Mouse (Mus musculus): ENCODE data around the gene Pdlim7. TPM values are rescaled to one million over a fixed set of nuclear protein-coding genes. Genes with fewer than 3 reads are reported as not detected.

The Pdlim7 gene
- 16.1 TPM for polyA plus RNA-seq (2017; shearing (Covaris generic))

DNA sequence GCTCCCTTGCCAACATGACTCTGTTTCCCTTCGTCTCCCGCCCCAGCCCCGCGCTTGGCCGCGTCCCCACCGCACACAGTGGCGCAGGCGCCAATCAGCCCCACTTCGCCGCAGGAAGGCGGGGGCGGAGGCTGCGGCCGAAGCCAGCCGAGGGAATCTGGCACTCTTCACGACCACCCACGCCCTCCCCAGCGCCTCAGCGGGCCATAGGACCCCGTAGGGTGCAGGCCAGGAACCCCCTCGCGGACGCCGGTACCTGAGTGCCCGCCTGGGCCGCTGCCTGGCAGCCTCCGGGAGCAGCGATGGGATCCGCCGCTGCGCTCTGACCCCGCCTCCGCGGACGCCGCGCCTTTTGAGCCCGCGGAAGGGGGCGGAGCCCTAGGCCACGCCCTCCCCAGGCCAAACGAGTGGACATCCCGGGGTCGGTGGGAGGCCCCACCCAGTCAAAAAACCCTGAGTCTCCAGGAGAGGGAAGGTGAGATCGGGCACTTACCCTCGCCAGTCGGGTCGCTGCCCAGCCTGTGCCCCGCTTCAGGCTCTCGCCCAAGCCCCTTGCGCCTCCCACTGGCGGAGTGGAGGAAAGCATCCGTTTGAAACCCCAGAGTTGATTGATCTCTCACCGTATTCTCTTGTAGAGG lies at the start of gene Pdlim7:
Gene Pdlim7 (minus strand): TSS at position 566 of the 638 bp plus-strand sequence.

DNA sequence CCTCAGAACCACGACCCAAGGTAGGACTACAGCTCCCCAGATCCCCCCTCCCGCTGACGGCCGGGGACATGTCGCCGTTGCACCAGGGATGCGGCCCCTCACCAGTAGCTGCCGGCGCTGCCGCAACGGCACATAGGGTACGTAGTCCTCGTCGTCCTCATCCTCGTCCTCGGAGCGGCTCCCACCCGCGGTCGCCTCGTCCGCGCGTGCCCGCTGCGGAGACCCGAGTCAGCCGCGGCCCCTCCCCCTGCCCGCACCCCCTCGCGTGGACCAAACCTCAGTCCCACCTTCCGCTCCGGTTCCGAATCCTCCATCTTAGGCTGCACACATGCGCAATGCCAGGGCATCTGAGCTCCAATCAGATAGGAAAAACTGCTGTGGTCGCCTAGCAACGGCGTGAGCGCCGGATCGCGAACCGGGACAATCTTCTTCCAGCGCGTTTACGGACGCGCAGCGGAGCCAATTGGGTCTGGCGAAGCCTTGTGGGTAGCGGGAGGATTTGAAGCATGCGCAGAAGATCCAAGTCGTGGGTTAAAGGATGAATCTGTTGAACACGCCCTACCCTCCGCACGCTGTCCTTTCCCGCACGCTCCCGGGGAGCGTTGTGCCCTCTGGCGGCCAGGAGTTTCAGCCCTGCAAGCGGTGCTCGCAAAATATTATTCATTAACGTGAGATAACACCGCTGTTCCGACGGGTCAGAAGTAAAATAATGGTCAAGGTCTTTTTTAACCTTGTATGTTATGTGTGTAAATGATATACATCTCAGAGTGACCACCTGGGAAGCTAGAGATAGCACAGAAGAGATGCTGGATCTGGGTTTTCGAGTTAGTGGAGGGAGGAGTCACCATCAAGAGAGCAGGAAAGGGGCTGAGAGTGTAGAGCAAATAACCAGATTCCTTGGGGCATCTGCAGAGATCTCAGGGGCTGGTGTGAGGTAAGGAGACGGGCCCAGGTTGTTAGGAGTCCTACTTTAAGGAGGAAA lies 23.0 kb upstream of the Pdlim7 start, which contains the start of gene Ddx41:
Gene Ddx41 (minus strand): TSS at position 465 of the 982 bp plus-strand sequence.

GRCm38 (mm10) chr13:55529198-55529915 lies 15.9 kb upstream of the Pdlim7 start, which contains the start of gene Dok3:
Gene Dok3, minus strand, starts transcription at chr13:55529296.

DNA sequence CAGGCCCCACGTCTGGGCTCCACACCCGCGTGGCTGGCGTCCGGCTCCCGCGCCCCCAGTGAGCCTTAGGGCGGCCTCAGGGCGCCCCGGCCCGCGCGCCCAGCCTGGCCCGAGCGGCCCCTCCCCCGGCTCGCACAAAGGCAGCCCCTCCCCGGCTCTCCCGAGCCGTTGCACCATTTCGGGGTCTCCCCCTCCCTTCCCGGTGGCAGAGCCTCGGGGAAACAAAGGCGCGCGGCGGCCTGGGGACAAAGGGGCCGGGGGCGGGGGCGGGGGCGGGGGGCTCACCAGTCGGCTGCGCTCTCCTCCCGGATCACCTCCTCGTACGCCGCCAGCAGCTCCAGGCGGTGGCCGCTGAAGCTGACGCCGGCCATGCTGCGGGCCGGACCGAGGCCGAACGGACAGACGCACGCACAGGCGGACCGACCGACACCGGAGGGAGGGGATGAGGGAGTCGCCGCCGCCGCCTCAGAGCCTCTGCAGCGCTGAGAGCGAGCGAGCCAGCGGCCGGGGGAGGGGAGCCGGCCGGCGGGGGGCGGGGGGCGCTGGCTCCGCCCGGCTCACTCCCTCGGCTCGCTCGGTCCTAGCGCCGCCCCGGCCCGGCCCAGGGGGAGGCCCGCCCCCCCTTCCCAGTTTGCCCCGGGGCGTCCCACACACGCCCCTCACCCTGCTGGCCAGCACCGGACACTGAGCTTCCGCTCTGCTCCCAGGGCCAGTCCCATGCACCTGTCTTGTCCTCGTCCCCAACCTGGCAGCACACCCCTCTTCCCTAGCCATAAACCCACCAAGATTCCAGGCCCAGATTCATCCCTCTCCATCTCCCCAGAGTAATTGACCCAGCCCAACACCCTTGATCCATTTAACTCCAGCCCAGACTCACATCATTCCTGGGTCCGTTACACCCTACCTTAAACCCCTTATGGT lies 25.6 kb downstream of the Pdlim7 start, which contains the start of gene Dbn1:
Gene Dbn1 (minus strand): TSS at position 534 of the 921 bp plus-strand sequence.

GRCm38 (mm10) chr13:55464027-55464884 lies 49.2 kb downstream of the Pdlim7 start, which contains the start of gene Prr7:
Gene Prr7, plus strand, starts transcription at chr13:55464267.

Other genes with a start within 250 kb of the Pdlim7 start
- 399 TPM for gene Prelid1, start 193.2 kb downstream of the Pdlim7 start, polyA plus RNA-seq (2017; shearing (Covaris generic))
- 21.6 TPM for gene Rab24, start 191.7 kb downstream of the Pdlim7 start, polyA plus RNA-seq (2017; shearing (Covaris generic))
- 4.0 TPM for gene Mxd3, start 183.9 kb downstream of the Pdlim7 start, polyA plus RNA-seq (2017; shearing (Covaris generic))
- gene Lman2, start 150.9 kb downstream of the Pdlim7 start, polyA plus RNA-seq (2017; shearing (Covaris generic)) = 198 TPM
- 179 TPM for gene Rgs14, start 143.9 kb downstream of the Pdlim7 start, polyA plus RNA-seq (2017; shearing (Covaris generic))
- gene Slc34a1, start 115.5 kb downstream of the Pdlim7 start, polyA plus RNA-seq (2017; shearing (Covaris generic)) = not detected
- gene Pfn3, start 98.4 kb downstream of the Pdlim7 start, polyA plus RNA-seq (2017; shearing (Covaris generic)) = not detected
- gene F12, start 86.9 kb downstream of the Pdlim7 start, polyA plus RNA-seq (2017; shearing (Covaris generic)) = not detected
- gene Grk6, start 68.6 kb downstream of the Pdlim7 start, polyA plus RNA-seq (2017; shearing (Covaris generic)) = 18.2 TPM
- gene Prr7, start 49.4 kb downstream of the Pdlim7 start, polyA plus RNA-seq (2017; shearing (Covaris generic)) = not detected
- not detected for gene Dbn1, start 25.6 kb downstream of the Pdlim7 start, polyA plus RNA-seq (2017; shearing (Covaris generic))
- 2.6 TPM for gene Dok3, start 15.6 kb upstream of the Pdlim7 start, polyA plus RNA-seq (2017; shearing (Covaris generic))
- 101 TPM for gene Ddx41, start 23.0 kb upstream of the Pdlim7 start, polyA plus RNA-seq (2017; shearing (Covaris generic))
- gene Fam193b, start 57.4 kb upstream of the Pdlim7 start, polyA plus RNA-seq (2017; shearing (Covaris generic)) = 30.0 TPM
- gene Tmed9, start 60.1 kb upstream of the Pdlim7 start, polyA plus RNA-seq (2017; shearing (Covaris generic)) = 296 TPM
- 49.6 TPM for gene B4galt7, start 86.2 kb upstream of the Pdlim7 start, polyA plus RNA-seq (2017; shearing (Covaris generic))
- 36.6 TPM for gene Caml, start 109.3 kb upstream of the Pdlim7 start, polyA plus RNA-seq (2017; shearing (Covaris generic))
- gene Ddx46, start 121.4 kb upstream of the Pdlim7 start, polyA plus RNA-seq (2017; shearing (Covaris generic)) = 68.9 TPM
- gene B230219D22Rik, start 179.4 kb upstream of the Pdlim7 start, polyA plus RNA-seq (2017; shearing (Covaris generic)) = 11.4 TPM
- 68.3 TPM for gene Txndc15, start 201.0 kb upstream of the Pdlim7 start, polyA plus RNA-seq (2017; shearing (Covaris generic))
- gene Pcbd2, start 213.7 kb upstream of the Pdlim7 start, polyA plus RNA-seq (2017; shearing (Covaris generic)) = 16.4 TPM